Mouse (Mus musculus): ENCODE results near the gene Sema4b.

- TF ChIP-seq CTCF (IDR thresholded peaks at IDR 0.05 in 2 of 3, conservative IDR thresholded peaks at IDR 0.05 in 1 of 3; ENCODE audit: control insufficient read depth in 1 of 3, insufficient read depth in 1 of 3, low read depth in 2 of 3, low read length in 3 of 3, poor library complexity in 1 of 3, severe bottlenecking in 1 of 3) (no peak), MYB (IDR thresholded peaks at IDR 0.05; ENCODE audit: low read depth, low read length) (no peak), BHLHE40 (IDR thresholded peaks at IDR 0.05; ENCODE audit: borderline replicate concordance, low read depth, low read length) (no peak), POLR2A (IDR thresholded peaks at IDR 0.05; ENCODE audit: control insufficient read depth in 1 of 2, insufficient read depth in 1 of 2, low read depth in 1 of 2, low read length in 2 of 2, poor library complexity in 1 of 2) (no peak), SIN3A (IDR thresholded peaks at IDR 0.05; ENCODE audit: low read length) (no peak), MAX (IDR thresholded peaks at IDR 0.05; ENCODE audit: low read length) (no peak), POLR2AphosphoS5 (IDR thresholded peaks at IDR 0.05; ENCODE audit: borderline replicate concordance, low read depth, low read length) (no peak), E2F4 (IDR thresholded peaks at IDR 0.05; ENCODE audit: borderline replicate concordance, low read depth, low read length) (no peak), UBTF (IDR thresholded peaks at IDR 0.05; ENCODE audit: borderline replicate concordance, insufficient read depth, low read depth, low read length) (no peak)
These were observed 51.9 kb downstream of the Sema4b start for GRCm38 (mm10) chr7:80238542-80238941.

Measured in MEL (cell line).